Mouse (Mus musculus): Measurements from ENCODE around the gene Cfap126. TPM values are rescaled to one million over a fixed set of nuclear protein-coding genes. Genes with fewer than 3 reads are reported as not detected.

The Cfap126 gene
- total and polyA plus RNA-seq, 3 experiments: 0.69 to 3.5 TPM; not detected in 1

GRCm38 (mm10) chr1:171101733-171102546 is 11.8 kb upstream of the Cfap126 start:
- H3K27ac ChIP-seq (ENCODE audit: control insufficient read depth, low read depth, low read length): peak overlapping the region; percentile 47
- H3K79me2 ChIP-seq (ENCODE audit: control insufficient read depth, insufficient read depth, low read length, poor library complexity): no peaks in the 10 kb centered on the region; the same call in 1 of the 2 replicates
- DNase-seq (ENCODE audit: low read depth, low spot score): peak; percentile 88
- H3K4me1 ChIP-seq (ENCODE audit: control insufficient read depth in 1 of 2, insufficient read depth in 2 of 2, low read length in 2 of 2): peaks cover 0 to 9% of the 10 kb centered on the region in 2 experiments; a peak in 3 of 4 replicates
- no peaks in the 10 kb centered on the region for H3K9me3 ChIP-seq (replicated peaks; ENCODE audit: insufficient read depth, low read length)
- H3K9ac ChIP-seq (ENCODE audit: control insufficient read depth, low read depth, low read length, poor library complexity, severe bottlenecking): peak overlapping the region; percentile 77
- H3K27me3 ChIP-seq (ENCODE audit: control insufficient read depth in 1 of 2, insufficient read depth in 2 of 2, low read length in 2 of 2): no peaks in the 10 kb centered on the region
- H3K4me3 ChIP-seq (ENCODE audit: control insufficient read depth in 1 of 2, insufficient read depth in 1 of 2, low read depth in 2 of 2, low read length in 2 of 2): peak overlapping the region; percentile 53 to 84
- H3K36me3 ChIP-seq (ENCODE audit: control insufficient read depth in 1 of 2, insufficient read depth in 2 of 2, low read length in 2 of 2): peaks cover 0 to 15% of the 10 kb centered on the region in 2 experiments; a peak in 2 of 4 replicates
- TF ChIP-seq RCOR1 (IDR thresholded peaks at IDR 0.05; ENCODE audit: low read depth, low read length) (no peak), TAL1 (IDR thresholded peaks at IDR 0.05; ENCODE audit: low read length) (no peak), MEF2A (IDR thresholded peaks at IDR 0.05; ENCODE audit: extremely low read depth, insufficient replicate concordance, low read depth, low read length, poor library complexity, severe bottlenecking) (no peak), POLR2AphosphoS5 (IDR thresholded peaks at IDR 0.05; ENCODE audit: borderline replicate concordance, low read depth, low read length) (no peak), POLR2AphosphoS2 (IDR thresholded peaks at IDR 0.05; ENCODE audit: low read length) (no peak), GATA1 (IDR thresholded peaks at IDR 0.05; ENCODE audit: low read depth, low read length) (peak; percentile 53; the same call in 1 of the 2 replicates), NRF1 (IDR thresholded peaks at IDR 0.05; ENCODE audit: insufficient read depth, low read depth, low read length, poor library complexity, severe bottlenecking) (peak; percentile 37; the same call in 1 of the 2 replicates), MAFK (IDR thresholded peaks at IDR 0.05; ENCODE audit: borderline replicate concordance, low read depth, low read length) (peak; percentile 99), USF1 (IDR thresholded peaks at IDR 0.05; ENCODE audit: low read depth, low read length) (no peak), UBTF (IDR thresholded peaks at IDR 0.05; ENCODE audit: borderline replicate concordance, insufficient read depth, low read depth, low read length) (no peak), ZMIZ1 (IDR thresholded peaks at IDR 0.05; ENCODE audit: low read depth, low read length) (no peak), ZC3H11A (IDR thresholded peaks at IDR 0.05; ENCODE audit: low read depth, low read length) (no peak), MXI1 (IDR thresholded peaks at IDR 0.05; ENCODE audit: low read depth, low read length) (no peak), TBP (IDR thresholded peaks at IDR 0.05; ENCODE audit: low read depth, low read length) (peak; percentile 97), ZNF384 (IDR thresholded peaks at IDR 0.05; ENCODE audit: low read depth, low read length) (peak; percentile 73), ELF1 (IDR thresholded peaks at IDR 0.05; ENCODE audit: low read depth, low read length) (peak; percentile 68; the same call in 1 of the 2 replicates), MAZ (IDR thresholded peaks at IDR 0.05; ENCODE audit: low read depth, low read length) (no peak)

All from MEL (cell line).